Mouse (Mus musculus): ENCODE data around the gene Lat2. TPM values are rescaled to one million over a fixed set of nuclear protein-coding genes. Genes with fewer than 3 reads are reported as not detected.

The Lat2 gene
- total RNA-seq, 4 experiments from 2014 or later, result 0.59 to 1.9 (median 0.88) TPM; not detected in 1

- DNase-seq (ENCODE audit: low spot score in 2 of 2), result no peak
Measured at GRCm38 (mm10) chr5:134571730-134572507, 42.9 kb downstream of the Lat2 start.

DNA sequence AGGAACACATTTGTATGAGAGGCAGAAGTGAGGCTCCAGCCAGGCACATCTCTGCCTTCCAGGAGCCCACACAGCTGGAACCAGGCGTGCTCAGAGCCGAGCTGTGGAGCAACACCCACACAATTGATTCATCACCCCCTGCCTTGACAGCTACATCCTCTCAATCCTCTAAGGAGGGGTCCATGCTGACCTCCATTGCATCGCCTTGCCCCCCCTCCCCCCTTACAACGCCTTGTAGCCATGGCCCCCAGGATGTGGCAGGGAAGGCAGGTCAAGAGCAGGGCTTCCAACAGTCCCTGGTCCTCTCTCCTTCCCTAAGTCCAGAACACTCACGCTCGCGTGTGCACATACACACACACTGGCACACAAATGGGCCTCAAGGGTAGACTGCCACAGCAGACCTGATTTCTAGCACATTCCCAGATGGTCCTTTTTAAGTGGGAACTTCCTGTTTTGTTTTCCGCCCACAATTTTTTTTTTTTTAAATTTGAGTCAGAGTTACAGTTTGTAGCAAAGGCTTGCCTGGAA, 45.8 kb downstream of the Lat2 start:
- DNase-seq (ENCODE audit: low spot score in 2 of 2), result no peak

DNA sequence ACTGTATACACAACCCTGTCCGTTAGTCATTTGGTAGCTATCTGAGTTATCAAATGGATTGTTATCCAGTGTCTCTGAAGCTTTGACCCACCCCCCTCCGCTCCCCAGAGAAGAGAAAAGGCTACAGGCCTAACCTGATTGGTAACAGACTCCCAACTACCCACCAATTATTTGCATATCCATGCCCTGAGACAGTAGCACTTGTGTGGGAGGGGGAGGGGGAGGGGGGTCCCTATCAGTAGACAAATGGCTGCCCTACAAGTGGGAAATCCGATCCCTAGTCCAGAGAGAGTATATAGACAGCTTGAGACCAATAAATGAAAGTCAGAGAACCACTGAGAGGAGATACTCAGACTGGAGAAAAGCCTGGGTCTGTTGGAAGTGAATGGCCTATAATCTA, 46.8 kb downstream of the Lat2 start:
- DNase-seq (ENCODE audit: low spot score in 2 of 2), result no peak

GRCm38 (mm10) chr5:134567445-134567844, 47.4 kb downstream of the Lat2 start:
- DNase-seq (ENCODE audit: low spot score in 2 of 2), result no peak

DNA sequence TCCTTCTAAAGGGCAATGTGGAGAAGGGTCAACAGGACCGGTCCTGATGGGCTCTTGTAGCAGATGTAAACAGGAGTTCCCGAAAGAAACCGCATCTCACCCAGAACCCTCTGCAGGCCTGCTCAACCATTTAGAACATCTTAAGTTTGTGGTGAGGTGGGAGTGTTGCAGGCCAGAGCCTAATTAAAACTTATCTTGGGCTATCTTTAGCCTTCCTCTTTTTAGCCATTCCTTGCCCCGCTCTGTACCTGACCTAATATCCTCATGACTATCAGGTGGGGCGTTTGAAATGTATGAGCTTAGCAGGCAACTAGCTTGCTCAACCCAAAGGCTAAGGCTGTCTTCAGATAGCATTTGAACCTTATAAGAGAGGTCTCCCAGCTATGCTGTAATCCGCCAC, 49.1 kb downstream of the Lat2 start:
- DNase-seq (ENCODE audit: low spot score in 2 of 2), result no peak

- DNase-seq (ENCODE audit: low spot score in 2 of 2), result no peak
Measured at GRCm38 (mm10) chr5:134564272-134564671, 50.6 kb downstream of the Lat2 start.

DNA sequence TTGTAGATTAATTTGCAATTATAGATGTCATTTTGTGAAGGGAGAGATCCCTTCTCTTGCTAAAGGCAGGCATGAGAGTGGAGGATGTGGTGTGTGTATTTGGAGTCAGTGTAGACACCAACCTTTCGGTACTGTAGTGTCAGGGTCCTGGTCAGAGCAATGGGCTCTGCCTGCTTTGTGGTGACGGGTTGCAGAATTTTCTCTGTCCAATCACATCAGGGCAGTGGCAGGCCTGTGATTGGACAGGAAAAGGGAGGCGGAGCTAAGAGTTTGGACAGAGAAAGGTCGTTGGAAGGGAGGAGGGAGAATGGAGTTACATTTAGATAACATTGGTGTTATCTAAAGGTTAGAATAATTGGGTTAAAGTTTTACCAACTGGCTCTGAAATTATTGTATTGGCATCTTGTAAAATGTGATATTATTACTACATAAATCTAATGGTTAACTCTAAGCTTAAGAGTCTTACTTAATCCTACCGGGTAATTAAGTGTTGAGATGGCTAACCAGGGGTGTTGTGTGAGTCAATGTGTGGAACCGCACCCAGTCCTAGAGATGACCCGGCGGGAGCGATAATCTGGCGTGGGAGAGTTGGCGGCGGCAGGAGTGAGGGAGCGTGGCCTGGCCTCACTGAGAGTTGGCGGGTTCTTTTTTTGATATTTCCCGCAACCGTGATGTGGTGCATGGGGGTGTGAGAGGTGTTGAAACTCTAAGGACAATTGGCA, 54.2 kb downstream of the Lat2 start:
- DNase-seq (ENCODE audit: low spot score in 2 of 2), result no peak

GRCm38 (mm10) chr5:134560071-134560449, 54.8 kb downstream of the Lat2 start, which contains the start of gene Syna:
Gene Syna (minus strand): TSS chr5:134560171.
- no peak for DNase-seq (ENCODE audit: low spot score in 2 of 2)

GRCm38 (mm10) chr5:134555463-134556164, 59.2 kb downstream of the Lat2 start:
- DNase-seq (ENCODE audit: low spot score in 2 of 2), result peak; percentile 21 to 57

DNA sequence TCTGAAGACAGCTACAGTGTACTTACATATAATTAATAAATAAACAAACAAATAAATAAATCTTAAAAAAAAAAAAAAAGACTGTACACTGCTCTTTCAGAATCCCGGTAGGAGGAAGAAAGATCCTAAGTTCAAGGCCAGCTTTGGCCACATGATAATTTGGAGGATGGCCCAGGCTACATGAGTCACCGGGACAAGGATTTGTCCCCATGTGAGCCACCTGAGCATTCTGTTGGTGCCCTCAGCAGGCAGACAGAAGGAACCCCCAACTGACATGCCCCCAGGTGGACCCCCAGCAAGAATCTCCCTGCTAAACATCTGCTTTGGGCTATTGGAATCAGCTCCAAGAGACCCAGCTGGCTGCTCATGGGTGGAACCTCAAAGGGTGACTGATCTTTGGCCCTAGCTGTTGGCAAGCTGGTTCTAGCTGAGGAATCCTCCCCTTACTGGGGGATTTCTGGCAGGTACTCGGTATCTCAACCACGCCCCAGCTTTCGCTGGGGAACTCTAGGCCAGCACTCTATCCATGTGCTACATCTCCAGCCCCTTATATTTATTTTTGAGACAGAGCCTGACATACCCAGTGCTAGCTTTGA, 60.8 kb downstream of the Lat2 start:
- DNase-seq (ENCODE audit: low spot score in 2 of 2), result no peak

- peak; percentile 93 to 98 for DNase-seq (ENCODE audit: low spot score in 2 of 2)
Measured at GRCm38 (mm10) chr5:134552110-134552972, 62.5 kb downstream of the Lat2 start, which contains the start of gene Clip2. Gene Clip2 (minus strand): TSS chr5:134552434.

GRCm38 (mm10) chr5:134551233-134552109, 63.4 kb downstream of the Lat2 start:
- DNase-seq (ENCODE audit: low spot score in 2 of 2), result peak in 1 of 2 experiments; percentile 26

- no peak for DNase-seq (ENCODE audit: low spot score in 2 of 2)
Measured at GRCm38 (mm10) chr5:134550836-134551232, 64.0 kb downstream of the Lat2 start.

Small RNAs within 50 kb of the gene (microRNA-seq; reads per million reads assigned to microRNA genes)
- gene Mir7228, result not detected

Other genes with a start within 250 kb of the Lat2 start
- 10 to 100 TPM; 13.1 to 15.3 (median 14.8) TPM for gene Gtf2ird1, start 158.3 kb downstream of the Lat2 start, total RNA-seq (2022)
- gene Clip2, start 62.6 kb downstream of the Lat2 start, total RNA-seq (2022), result 1 to 10 TPM; 1.4 to 2.1 (median 1.9) TPM
- gene Syna, start 54.9 kb downstream of the Lat2 start, total RNA-seq (2022), result not detected
- gene Rfc2, start 33.7 kb downstream of the Lat2 start, total RNA-seq (2022), result 10 to 100 TPM; 16.0 to 23.8 (median 19.5) TPM
- 10 to 100 TPM; 85.4 to 90.6 (median 87.9) TPM for gene Eif4h, start 24.5 kb upstream of the Lat2 start, total RNA-seq (2022)
- gene Limk1, start 73.6 kb upstream of the Lat2 start, total RNA-seq (2022), result 1 to 10 TPM in 2 of 4 experiments, under 1 TPM in 2; 0.92 to 1.5 (median 1.2) TPM
- 10 to 100 TPM in 1 of 4 experiments, 1 to 10 TPM in 3; 3.7 to 11.6 (median 8.5) TPM for gene Eln, start 132.3 kb upstream of the Lat2 start, total RNA-seq (2022)

Measured in gastrocnemius, adult 8-10 months (tissue).